Mouse (Mus musculus) heart, postnatal 10 days (tissue): ENCODE data around the gene Mtcl1. TPM values are rescaled to one million over a fixed set of nuclear protein-coding genes. Genes with fewer than 3 reads are reported as not detected.

Source experiments
- DNase-seq, 2 experiments: peaks; one replicate each; pipeline ENCODE4 v3.0.0; 2021
- intact Hi-C: fragments of 180-260 bp; cut with DNase I; formaldehyde crosslinking; loops from one replicate; pipeline ENCODE4 v1.15.1; 2025
- total RNA-seq, 2 experiments: library from RNA; stranded (reverse); gene quantifications; 2 replicates each; pipeline ENCODE4 v1.2.3; 2021

Mtcl1 gene
- total RNA-seq, 2 experiments from 2014 or later, result 4.1 to 4.7 TPM

GRCm38 (mm10) chr17:66289894-66290293 lies 159.7 kb downstream of the Mtcl1 start:
- no peak for DNase-seq
- intact Hi-C loops, result no loop called here

Other genes with a start within 250 kb of the Mtcl1 start
- gene Rab12, start 70.0 kb upstream of the Mtcl1 start, total RNA-seq, result 100 to 1,000 TPM; 139 to 142 TPM
- under 1 TPM; 0.20 to 0.26 TPM for gene Themis3, start 144.9 kb upstream of the Mtcl1 start, total RNA-seq